Mouse (Mus musculus) layer of hippocampus, adult 2 months (tissue): ENCODE measurements at regions not wholly inside any gene's neighbourhood (a gene's known extent, or its start where the extent isn't known, plus 50 kb on each side); places are given as distances from the start of the nearest gene placed in this dataset.

ENCODE experiments used
- DNase-seq, 2 experiments: peaks; one replicate each; pipeline ENCODE4 v3.0.0; 2022; ENCODE audit warnings: low spot score in 2 of 2
- H3K27ac ChIP-seq: fragments of 200-600 bp; 2 replicates; pipeline ENCODE4 v1.8.1; 2022
- H3K4me3 ChIP-seq: fragments of 200-600 bp; 2 replicates; pipeline ENCODE4 v1.8.1; 2022; ENCODE audit warnings: mild to moderate bottlenecking
- CTCF ChIP-seq: fragments of 200-600 bp; conservative IDR thresholded peaks from 2 replicates; pipeline ENCODE4 v1.8.1; 2022; ENCODE audit warnings: antibody characterized with exemption, mild to moderate bottlenecking, moderate library complexity

- TF ChIP-seq CTCF: no peak
- H3K4me3 ChIP-seq: no peak overlapping the region
Measured at GRCm38 (mm10) chr9:33039221-33039790, 403.3 kb downstream of the Ets1 start.

GRCm38 (mm10) chr9:33050789-33051188, 414.8 kb downstream of the Ets1 start:
- no peak for TF ChIP-seq CTCF
- no peak for DNase-seq
- Histone ChIP-seq H3K27ac (no peak overlapping the region), H3K4me3 (no peak overlapping the region)

More at GRCm38 (mm10) chr9:33039221-33039790, 403.3 kb downstream of the Ets1 start:
- DNase-seq: no peak
- no peak overlapping the region for H3K27ac ChIP-seq

GRCm38 (mm10) chr9:33060636-33061264, 424.7 kb downstream of the Ets1 start:
- Histone ChIP-seq H3K4me3 (no peak overlapping the region), H3K27ac (no peak overlapping the region)
- no peak for DNase-seq
- no peak for TF ChIP-seq CTCF

- Histone ChIP-seq H3K27ac (no peak overlapping the region), H3K4me3 (no peak overlapping the region)
- no peak for TF ChIP-seq CTCF
- DNase-seq: peak; percentile 34 to 56
Measured at GRCm38 (mm10) chr9:33062476-33062875, 426.5 kb downstream of the Ets1 start.

GRCm38 (mm10) chr9:33065331-33065730, 429.3 kb downstream of the Ets1 start:
- no peak overlapping the region for H3K27ac ChIP-seq
- no peak for TF ChIP-seq CTCF
- H3K4me3 ChIP-seq: no peak overlapping the region
- DNase-seq: no peak

- no peak overlapping the region for H3K4me3 ChIP-seq
- no peak for DNase-seq
- no peak overlapping the region for H3K27ac ChIP-seq
- no peak for TF ChIP-seq CTCF
Measured at GRCm38 (mm10) chr9:33067521-33067920, 431.5 kb downstream of the Ets1 start.

GRCm38 (mm10) chr9:33070116-33070515, 434.1 kb downstream of the Ets1 start:
- H3K4me3 ChIP-seq: no peak overlapping the region
- TF ChIP-seq CTCF: no peak
- no peak overlapping the region for H3K27ac ChIP-seq
- DNase-seq: no peak

- DNase-seq: no peak
- no peak for TF ChIP-seq CTCF
- H3K27ac ChIP-seq: no peak overlapping the region
- H3K4me3 ChIP-seq: no peak overlapping the region
Measured at GRCm38 (mm10) chr9:33080271-33080670, 444.2 kb downstream of the Ets1 start.

- Histone ChIP-seq H3K27ac (no peak overlapping the region), H3K4me3 (no peak overlapping the region)
- DNase-seq: peak in 1 of 2 experiments; percentile 29
- TF ChIP-seq CTCF: peak; percentile 74
Measured at GRCm38 (mm10) chr9:33080774-33081173, 444.8 kb downstream of the Ets1 start.

GRCm38 (mm10) chr9:33089977-33090376, 454.0 kb downstream of the Ets1 start:
- Histone ChIP-seq H3K27ac (no peak overlapping the region), H3K4me3 (no peak overlapping the region)
- no peak for DNase-seq
- TF ChIP-seq CTCF: no peak

- H3K4me3 ChIP-seq: no peak overlapping the region
- DNase-seq: no peak
- no peak for TF ChIP-seq CTCF
Measured at GRCm38 (mm10) chr9:33091664-33092063, 455.6 kb downstream of the Ets1 start.

GRCm38 (mm10) chr9:33095654-33096053, 459.6 kb downstream of the Ets1 start:
- Histone ChIP-seq H3K4me3 (no peak overlapping the region), H3K27ac (no peak overlapping the region)
- peak; percentile 70 to 82 for DNase-seq
- TF ChIP-seq CTCF: peak; percentile 96

More at GRCm38 (mm10) chr9:33091664-33092063, 455.6 kb downstream of the Ets1 start:
- no peak overlapping the region for H3K27ac ChIP-seq

- no peak overlapping the region for H3K4me3 ChIP-seq
- no peak for DNase-seq
- TF ChIP-seq CTCF: no peak
- no peak overlapping the region for H3K27ac ChIP-seq
Measured at GRCm38 (mm10) chr9:33101206-33101605, 465.2 kb downstream of the Ets1 start.

- Histone ChIP-seq H3K4me3 (no peak overlapping the region), H3K27ac (no peak overlapping the region)
- TF ChIP-seq CTCF: no peak
- DNase-seq: no peak
Measured at GRCm38 (mm10) chr9:33104623-33105074, 468.6 kb downstream of the Ets1 start.
